ENCODE assay signal across 11 mouse cellular contexts in the genomic region with DNA sequence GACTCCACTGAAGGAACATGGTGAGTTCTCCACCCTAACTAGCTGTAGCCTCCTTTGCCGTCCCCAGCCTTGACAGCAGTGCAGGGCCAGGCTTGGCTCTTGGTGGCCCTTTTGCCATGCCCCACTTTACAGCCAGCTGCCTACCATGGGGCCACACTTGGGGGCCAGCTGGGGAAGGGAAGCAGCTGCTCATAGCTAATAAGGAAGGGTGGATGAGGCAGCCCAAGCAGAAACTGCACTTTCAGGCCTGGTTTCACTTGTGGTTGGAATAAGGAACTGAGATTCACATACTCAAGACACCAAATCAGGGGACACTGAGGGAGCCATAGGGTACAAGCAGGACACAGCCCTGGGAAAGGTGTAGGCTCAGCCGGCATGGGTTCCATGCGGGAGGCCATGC. TPM values are rescaled to one million over a fixed set of nuclear protein-coding genes. Genes with fewer than 3 reads are reported as not detected.
DNase-seq lines count a peak whose midpoint lies in the region; ATAC-seq and TF ChIP-seq lines count a peak whose summit lies in the region.
"Had no signal": no experiment of that assay in that cellular context is flagged by ENCODE, and none has a peak within 500 bp of the region (broad histone marks: within the 10 kb centered on the region; RNA-seq: fewer than 3 reads in every experiment).

No protein-coding gene starts in this region.

- 86% methylated on average over 3 of the region's 3 CpGs for WGBS in liver, adult 2 months
- 75% methylated on average over 3 of the region's 3 CpGs for WGBS in liver, embryonic 11.5 days
- 90% methylated on average over 3 of the region's 3 CpGs for WGBS in limb, embryonic 10.5 days
- 74% methylated on average over 3 of the region's 3 CpGs for WGBS in small intestine, adult 2 months
- WGBS in kidney, embryonic 16.5 days = 83% methylated on average over 3 of the region's 3 CpGs

- H3K4me2 ChIP-seq in liver, embryonic 11.5 days = no peak overlapping the region
- H3K4me2 ChIP-seq in kidney, embryonic 16.5 days (replicated peaks; ENCODE audit: low read depth, low read length) = no peak overlapping the region
- H3K4me2 ChIP-seq: lung, embryonic 14.5 days had no signal

- no peak for TF ChIP-seq POLR2A in liver, adult 2 months (IDR thresholded peaks at IDR 0.05; ENCODE audit: extremely low read depth, insufficient read depth, low read length)
- no peak for TF ChIP-seq POLR2A in small intestine, adult 2 months (IDR thresholded peaks at IDR 0.05; ENCODE audit: low read depth, low read length)

- H3K9me3 ChIP-seq in liver, embryonic 11.5 days (ENCODE audit: control insufficient read depth, low read length) = no peaks in the 10 kb centered on the region
- no peaks in the 10 kb centered on the region for H3K9me3 ChIP-seq in limb, embryonic 10.5 days (replicated peaks)
- no peaks in the 10 kb centered on the region for H3K9me3 ChIP-seq in kidney, embryonic 16.5 days (ENCODE audit: low read length)
- H3K9me3 ChIP-seq: G1E had no signal

- H3K9ac ChIP-seq in liver, adult 2 months (ENCODE audit: low read depth, low read length) = 0 out of 2 replicates have a peak overlapping the region, but pooled peaks have one; percentile 26
- no peak overlapping the region for H3K9ac ChIP-seq in liver, embryonic 11.5 days (ENCODE audit: low read depth, low read length)
- H3K9ac ChIP-seq in kidney, embryonic 16.5 days (replicated peaks; ENCODE audit: low read length) = no peak overlapping the region
- H3K9ac ChIP-seq: lung, embryonic 14.5 days had no signal

- intact Hi-C loops in left cerebral cortex, postnatal 36 days (cut with DNase I) = no loop called here

- peak overlapping the region; percentile 47 for H3K4me3 ChIP-seq in liver, adult 2 months (ENCODE audit: insufficient read depth, low read depth, low read length)
- no peak overlapping the region for H3K4me3 ChIP-seq in liver, embryonic 11.5 days (ENCODE audit: low read depth, low read length)
- peak overlapping the region; percentile 43 for H3K4me3 ChIP-seq in brown adipose tissue, adult 24 weeks (ENCODE audit: insufficient read depth, low read depth, low read length)
- no peak overlapping the region for H3K4me3 ChIP-seq in limb, embryonic 10.5 days
- H3K4me3 ChIP-seq in small intestine, adult 2 months (ENCODE audit: low read depth, low read length) = peak overlapping the region; percentile 46
- no peak overlapping the region for H3K4me3 ChIP-seq in kidney, embryonic 16.5 days (ENCODE audit: low read length)

- peak overlapping the region; percentile 45 for H3K27ac ChIP-seq in liver, adult 2 months (replicated peaks; ENCODE audit: insufficient read depth, low read depth, low read length)
- H3K27ac ChIP-seq in liver, embryonic 11.5 days (ENCODE audit: low read depth, low read length) = no peak overlapping the region
- peak overlapping the region; percentile 89 for H3K27ac ChIP-seq in brown adipose tissue, adult 24 weeks (replicated peaks; ENCODE audit: low read depth, low read length)
- peak overlapping the region; percentile 50; the same call in 1 of the 2 replicates for H3K27ac ChIP-seq in limb, embryonic 10.5 days
- H3K27ac ChIP-seq in small intestine, adult 2 months (ENCODE audit: insufficient read depth, low read depth, low read length) = peak overlapping the region; percentile 40; the same call in 1 of the 2 replicates
- H3K27ac ChIP-seq in kidney, embryonic 16.5 days (ENCODE audit: low read length) = no peak overlapping the region

- ATAC-seq in liver, embryonic 11.5 days (replicated peaks; ENCODE audit: low FRiP score) = no peak
- ATAC-seq in kidney, embryonic 16.5 days (ENCODE audit: low FRiP score, low TSS enrichment) = no peak

- H3K27me3 ChIP-seq in liver, adult 2 months (ENCODE audit: control insufficient read depth, insufficient read depth, low read length) = no peaks in the 10 kb centered on the region
- H3K27me3 ChIP-seq in liver, embryonic 11.5 days (replicated peaks; ENCODE audit: control insufficient read depth, insufficient read depth, low read length) = no peaks in the 10 kb centered on the region
- no peaks in the 10 kb centered on the region for H3K27me3 ChIP-seq in limb, embryonic 10.5 days (ENCODE audit: low read depth, poor library complexity, severe bottlenecking)
- H3K27me3 ChIP-seq in small intestine, adult 2 months (ENCODE audit: control insufficient read depth, insufficient read depth, low read length) = no peaks in the 10 kb centered on the region
- no peaks in the 10 kb centered on the region for H3K27me3 ChIP-seq in kidney, embryonic 16.5 days (ENCODE audit: insufficient read depth, low read length)

- no peaks in the 10 kb centered on the region for H3K4me1 ChIP-seq in liver, adult 2 months (ENCODE audit: control insufficient read depth, insufficient read depth, low read length)
- H3K4me1 ChIP-seq in liver, embryonic 11.5 days (replicated peaks; ENCODE audit: control insufficient read depth, insufficient read depth, low read length) = no peaks in the 10 kb centered on the region
- no peaks in the 10 kb centered on the region for H3K4me1 ChIP-seq in brown adipose tissue, adult 24 weeks (ENCODE audit: control insufficient read depth, insufficient read depth, insufficient read length, low read length)
- peaks cover 5% of the 10 kb centered on the region; the same call in 1 of the 2 replicates for H3K4me1 ChIP-seq in limb, embryonic 10.5 days
- H3K4me1 ChIP-seq in small intestine, adult 2 months (ENCODE audit: control insufficient read depth, insufficient read depth, insufficient read length, low read length) = no peaks in the 10 kb centered on the region
- no peaks in the 10 kb centered on the region for H3K4me1 ChIP-seq in kidney, embryonic 16.5 days (ENCODE audit: insufficient read depth, low read length)

- H3K36me3 ChIP-seq in liver, adult 2 months (ENCODE audit: control insufficient read depth, insufficient read depth, low read length) = no peaks in the 10 kb centered on the region
- no peaks in the 10 kb centered on the region for H3K36me3 ChIP-seq in liver, embryonic 11.5 days (ENCODE audit: control insufficient read depth, insufficient read depth, low read length)
- H3K36me3 ChIP-seq in limb, embryonic 10.5 days = no peaks in the 10 kb centered on the region
- no peaks in the 10 kb centered on the region for H3K36me3 ChIP-seq in small intestine, adult 2 months (ENCODE audit: control insufficient read depth, insufficient read depth, low read length)
- H3K36me3 ChIP-seq in kidney, embryonic 16.5 days (ENCODE audit: insufficient read depth, low read length) = no peaks in the 10 kb centered on the region
- H3K36me3 ChIP-seq: G1E had no signal

- no peak for TF ChIP-seq CTCF in liver, adult 2 months (IDR thresholded peaks at IDR 0.05; ENCODE audit: low read depth, low read length)
- no peak for TF ChIP-seq CTCF in small intestine, adult 2 months (IDR thresholded peaks at IDR 0.05; ENCODE audit: extremely low read depth, insufficient read length, insufficient replicate concordance, low read depth, low read length)

- peak; percentile 26 for DNase-seq in liver, adult 2 months (ENCODE audit: extremely low read depth, low read depth, low spot score)
- no peak for DNase-seq in liver, embryonic 11.5 days (ENCODE audit: low spot score)
- no peak for DNase-seq in limb, embryonic 10.5 days (ENCODE audit: low spot score)
- no peak for DNase-seq in left cerebral cortex, postnatal 36 days (ENCODE audit: low spot score in 2 of 2)
- DNase-seq in left cerebral cortex, adult 8-10 months (ENCODE audit: low spot score in 2 of 2) = no peak
- DNase-seq: lung, embryonic 14.5 days; thymus, postnatal 25 days had no signal

- H3K79me2 ChIP-seq in liver, adult 2 months (ENCODE audit: control insufficient read depth, insufficient read depth, low read length) = no peaks in the 10 kb centered on the region

RNA-seq across cellular contexts. Expression of gene Pld4, which starts 1.6 kb away (rescaled TPM):
- 8.5 and 9.5 TPM in 2 replicates for total RNA-seq in liver, adult 2 months (2014; rRNA removed)
- polyA plus RNA-seq in liver, adult 2 months (2012; rRNA removed) = 10.0 and 20.5 TPM in 2 replicates
- 6.3 and 7.4 TPM in 2 replicates for polyA plus RNA-seq in liver, embryonic 11.5 days (2014; fragmentation: Nextera tagmentation; extraction: Ambion mirVana)
- 7.5 and 9.4 TPM in 2 replicates for polyA plus RNA-seq in brown adipose tissue, adult 24 weeks (2012; ENCODE audit: insufficient read depth, insufficient read length, missing spikeins)
- polyA plus RNA-seq in limb, embryonic 10.5 days (2016; fragmentation: Nextera tagmentation; extraction: Ambion mirVana) = 2.1 and 3.5 TPM in 2 replicates
- polyA plus RNA-seq in small intestine, adult 2 months (2012; rRNA removed) = 21.8 and 28.2 TPM in 2 replicates
- total RNA-seq in left cerebral cortex, postnatal 36 days (2021) = 10 to 100 TPM in 1 of 2 experiments, 1 to 10 TPM in 1; 9.3 to 10.3 TPM
- 7.3 and 7.4 TPM in 2 replicates for polyA plus RNA-seq in kidney, embryonic 16.5 days (2015; fragmentation: Nextera tagmentation; extraction: Ambion mirVana)
- total RNA-seq in left cerebral cortex, adult 8-10 months (2022) = 10 to 100 TPM in 3 of 4 experiments, 1 to 10 TPM in 1; 10.0 to 22.8 (median 16.5) TPM

RNA-seq across cellular contexts. Expression of gene Ahnak2, which starts 40.4 kb away (rescaled TPM):
- 0.18 and 0.54 TPM in 2 replicates for total RNA-seq in liver, adult 2 months (2014; rRNA removed)
- 0.13 and 0.16 TPM in 2 replicates for polyA plus RNA-seq in liver, adult 2 months (2012; rRNA removed)
- polyA plus RNA-seq in liver, embryonic 11.5 days (2014; fragmentation: Nextera tagmentation; extraction: Ambion mirVana) = 0.23 and 0.34 TPM in 2 replicates
- polyA plus RNA-seq in brown adipose tissue, adult 24 weeks (2012; ENCODE audit: insufficient read depth, insufficient read length, missing spikeins) = 2.9 and 3.2 TPM in 2 replicates
- polyA plus RNA-seq in limb, embryonic 10.5 days (2016; fragmentation: Nextera tagmentation; extraction: Ambion mirVana) = 0.15 and 0.18 TPM in 2 replicates
- polyA plus RNA-seq in small intestine, adult 2 months (2012; rRNA removed) = 1.4 and 2.1 TPM in 2 replicates
- total RNA-seq in left cerebral cortex, postnatal 36 days (2021) = 1 to 10 TPM; 6.1 to 6.8 TPM
- polyA plus RNA-seq in kidney, embryonic 16.5 days (2015; fragmentation: Nextera tagmentation; extraction: Ambion mirVana) = 0.91 and 1.2 TPM in 2 replicates
- 1 to 10 TPM; 7.5 to 9.3 (median 8.1) TPM for total RNA-seq in left cerebral cortex, adult 8-10 months (2022)

RNA-seq across cellular contexts. Expression of gene Cep170b, which starts 41.8 kb away (rescaled TPM):
- total RNA-seq in liver, adult 2 months (2014; rRNA removed) = 7.9 and 9.5 TPM in 2 replicates
- 26.2 and 29.7 TPM in 2 replicates for polyA plus RNA-seq in liver, adult 2 months (2012; rRNA removed)
- polyA plus RNA-seq in liver, embryonic 11.5 days (2014; fragmentation: Nextera tagmentation; extraction: Ambion mirVana) = 7.9 and 8.0 TPM in 2 replicates
- 1.6 and 1.8 TPM in 2 replicates for polyA plus RNA-seq in brown adipose tissue, adult 24 weeks (2012; ENCODE audit: insufficient read depth, insufficient read length, missing spikeins)
- 6.7 and 12.3 TPM in 2 replicates for polyA plus RNA-seq in limb, embryonic 10.5 days (2016; fragmentation: Nextera tagmentation; extraction: Ambion mirVana)
- polyA plus RNA-seq in small intestine, adult 2 months (2012; rRNA removed) = 59.3 and 99.3 TPM in 2 replicates
- 100 to 1,000 TPM; 258 to 267 TPM for total RNA-seq in left cerebral cortex, postnatal 36 days (2021)
- 15.7 and 17.5 TPM in 2 replicates for polyA plus RNA-seq in kidney, embryonic 16.5 days (2015; fragmentation: Nextera tagmentation; extraction: Ambion mirVana)
- total RNA-seq in left cerebral cortex, adult 8-10 months (2022) = 100 to 1,000 TPM; 252 to 327 (median 295) TPM
- polyA plus RNA-seq: G1E had no signal

RNA-seq across cellular contexts. Expression of gene Clba1, which starts 46.7 kb away (rescaled TPM):
- total RNA-seq in liver, adult 2 months (2014; rRNA removed) = 0.09 and 0.27 TPM in 2 replicates
- polyA plus RNA-seq in liver, adult 2 months (2012; rRNA removed) = 0.42 and 0.60 TPM in 2 replicates
- 2.2 and 2.5 TPM in 2 replicates for polyA plus RNA-seq in liver, embryonic 11.5 days (2014; fragmentation: Nextera tagmentation; extraction: Ambion mirVana)
- polyA plus RNA-seq in brown adipose tissue, adult 24 weeks (2012; ENCODE audit: insufficient read depth, insufficient read length, missing spikeins) = 0.63 and 1.7 TPM in 2 replicates
- polyA plus RNA-seq in limb, embryonic 10.5 days (2016; fragmentation: Nextera tagmentation; extraction: Ambion mirVana) = 7.9 and 8.4 TPM in 2 replicates
- polyA plus RNA-seq in small intestine, adult 2 months (2012; rRNA removed) = 1.2 and 1.6 TPM in 2 replicates
- total RNA-seq in left cerebral cortex, postnatal 36 days (2021) = 10 to 100 TPM; 17.4 to 22.1 TPM
- polyA plus RNA-seq in kidney, embryonic 16.5 days (2015; fragmentation: Nextera tagmentation; extraction: Ambion mirVana) = 14.0 and 14.7 TPM in 2 replicates
- 10 to 100 TPM; 15.1 to 16.5 (median 16.1) TPM for total RNA-seq in left cerebral cortex, adult 8-10 months (2022)

Comparison
In these comparisons a context has a peak if more than half of its experiments do, and no peak if none do; other contexts are left out.
1. H3K27ac ChIP-seq: peak in liver, adult 2 months (single experiment), brown adipose tissue, adult 24 weeks (single experiment), limb, embryonic 10.5 days (single experiment) and small intestine, adult 2 months (single experiment); none in liver, embryonic 11.5 days (single experiment) and kidney, embryonic 16.5 days (single experiment).
2. H3K4me3 ChIP-seq: peak in liver, adult 2 months (single experiment), brown adipose tissue, adult 24 weeks (single experiment) and small intestine, adult 2 months (single experiment); none in liver, embryonic 11.5 days (single experiment), limb, embryonic 10.5 days (single experiment) and kidney, embryonic 16.5 days (single experiment).